11 mouse cellular contexts compared by ENCODE assay signal in the genomic region with DNA sequence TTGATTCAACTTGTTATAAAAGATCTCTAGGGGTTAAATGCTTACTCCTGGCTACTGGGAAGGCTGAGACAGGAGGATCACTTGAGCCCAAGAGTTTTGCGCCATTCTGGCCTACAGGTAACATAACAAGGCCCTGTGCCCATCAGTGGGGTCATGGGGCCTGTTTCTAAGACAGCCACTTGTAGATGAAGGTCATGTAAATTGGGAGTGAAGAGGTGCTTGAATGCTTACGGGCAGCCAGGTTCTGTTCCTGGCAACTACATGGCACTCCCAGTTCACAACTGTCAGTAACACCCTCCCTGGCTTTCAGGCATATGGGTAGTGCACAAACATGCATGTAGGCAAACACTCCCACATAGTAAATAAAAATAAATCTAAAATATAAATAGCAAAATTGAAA. TPM values are rescaled to one million over a fixed set of nuclear protein-coding genes. Genes with fewer than 3 reads are reported as not detected.
DNase-seq lines count a peak whose midpoint lies in the region; ATAC-seq and TF ChIP-seq lines count a peak whose summit lies in the region.
"Had no signal": no experiment of that assay in that cellular context is flagged by ENCODE, and none has a peak within 500 bp of the region (broad histone marks: within the 10 kb centered on the region; RNA-seq: fewer than 3 reads in every experiment).

No protein-coding gene starts in this region.

- H3K4me2 ChIP-seq in forebrain, postnatal 0 days (ENCODE audit: low read depth): no peak overlapping the region
- H3K4me2 ChIP-seq in forebrain, embryonic 13.5 days: no peak overlapping the region
- H3K4me2 ChIP-seq in kidney, embryonic 16.5 days (replicated peaks; ENCODE audit: low read depth, low read length): peak overlapping the region; percentile 92; the same call in 1 of the 2 replicates
- H3K4me2 ChIP-seq in kidney, embryonic 14.5 days (replicated peaks; ENCODE audit: low read depth, low read length): no peak overlapping the region
- H3K4me2 ChIP-seq in CH12.LX (ENCODE audit: insufficient read depth, low read depth, poor library complexity, severe bottlenecking): peak overlapping the region; percentile 22; the same call in 1 of the 2 replicates
- peak overlapping the region; percentile 94 for H3K4me2 ChIP-seq in intestine, embryonic 16.5 days (ENCODE audit: low read depth, low read length)

- H3K4me3 ChIP-seq in forebrain, postnatal 0 days (ENCODE audit: low read depth, low read length): peak overlapping the region; percentile 46; the same call in 1 of the 2 replicates
- no peak overlapping the region for H3K4me3 ChIP-seq in forebrain, embryonic 13.5 days
- no peak overlapping the region for H3K4me3 ChIP-seq in kidney, embryonic 16.5 days (ENCODE audit: low read length)
- no peak overlapping the region for H3K4me3 ChIP-seq in kidney, embryonic 14.5 days (ENCODE audit: low read length)
- peak overlapping the region in 2 of 3 experiments; percentile 71 to 75 for H3K4me3 ChIP-seq in CH12.LX (replicated peaks in 1 of 3; ENCODE audit: low read depth in 2 of 3, low read length in 2 of 3, poor library complexity in 1 of 3)
- H3K4me3 ChIP-seq in intestine, embryonic 16.5 days (ENCODE audit: low read length): peak overlapping the region; percentile 63

- TF ChIP-seq POLR2A in CH12.LX (IDR thresholded peaks at IDR 0.05; ENCODE audit: low read depth, low read length): no peak

- dilution Hi-C loops in CH12.LX (cut with MboI; ENCODE audit: extremely low pct_ligation_motif_present, extremely low pct_unique_long_range_greater_than_20kb, low sequenced_read_pairs): no loop called here

- no peak for DNase-seq in forebrain, postnatal 0 days
- no peak for DNase-seq in CH12.LX (ENCODE audit: extremely low read depth)
- no peak for DNase-seq in B cell, adult 2 months
- DNase-seq in right cerebral cortex, postnatal 36 days (ENCODE audit: low spot score in 2 of 2): no peak
- DNase-seq: kidney, adult 8-10 months had no signal

- H3K27me3 ChIP-seq in forebrain, postnatal 0 days (ENCODE audit: insufficient read depth, low read length): no peaks in the 10 kb centered on the region
- no peaks in the 10 kb centered on the region; the same call in none of the 2 replicates for H3K27me3 ChIP-seq in forebrain, embryonic 13.5 days
- no peaks in the 10 kb centered on the region for H3K27me3 ChIP-seq in kidney, embryonic 16.5 days (ENCODE audit: insufficient read depth, low read length)
- H3K27me3 ChIP-seq in kidney, embryonic 14.5 days (ENCODE audit: control insufficient read depth, insufficient read depth, low read length): no peaks in the 10 kb centered on the region
- peaks cover 10% of the 10 kb centered on the region for H3K27me3 ChIP-seq in CH12.LX (replicated peaks)
- H3K27me3 ChIP-seq in intestine, embryonic 16.5 days (replicated peaks; ENCODE audit: control insufficient read depth, insufficient read depth, low read length): no peaks in the 10 kb centered on the region
- H3K27me3 ChIP-seq: neural tube, embryonic 13.5 days had no signal

- H3K27ac ChIP-seq in forebrain, postnatal 0 days (ENCODE audit: low read depth, low read length): no peak overlapping the region
- no peak overlapping the region for H3K27ac ChIP-seq in forebrain, embryonic 13.5 days
- no peak overlapping the region for H3K27ac ChIP-seq in kidney, embryonic 16.5 days (ENCODE audit: low read length)
- no peak overlapping the region for H3K27ac ChIP-seq in kidney, embryonic 14.5 days (ENCODE audit: low read depth, low read length)
- no peak overlapping the region for H3K27ac ChIP-seq in CH12.LX (ENCODE audit: insufficient read depth, low read depth)
- no peak overlapping the region for H3K27ac ChIP-seq in intestine, embryonic 16.5 days (ENCODE audit: low read length)

- ATAC-seq in forebrain, postnatal 0 days: no peak
- no peak for ATAC-seq in forebrain, embryonic 13.5 days
- no peak for ATAC-seq in kidney, embryonic 16.5 days (ENCODE audit: low FRiP score, low TSS enrichment)
- no peak for ATAC-seq in kidney, embryonic 14.5 days (ENCODE audit: low FRiP score, low TSS enrichment)
- ATAC-seq in intestine, embryonic 16.5 days: no peak

- H3K9ac ChIP-seq in forebrain, postnatal 0 days: no peak overlapping the region
- H3K9ac ChIP-seq in forebrain, embryonic 13.5 days: no peak overlapping the region
- H3K9ac ChIP-seq in kidney, embryonic 16.5 days (replicated peaks; ENCODE audit: low read length): no peak overlapping the region
- no peak overlapping the region for H3K9ac ChIP-seq in kidney, embryonic 14.5 days (ENCODE audit: low read depth, low read length)
- H3K9ac ChIP-seq in CH12.LX (ENCODE audit: insufficient read depth, low read depth): no peak overlapping the region; the same call in 1 of the 2 replicates
- no peak overlapping the region for H3K9ac ChIP-seq in intestine, embryonic 16.5 days (ENCODE audit: low read depth, low read length)

- H3K4me1 ChIP-seq in forebrain, postnatal 0 days (ENCODE audit: insufficient read depth): peaks cover 13% of the 10 kb centered on the region; the same call in 1 of the 2 replicates
- peaks cover 18% of the 10 kb centered on the region for H3K4me1 ChIP-seq in forebrain, embryonic 13.5 days
- H3K4me1 ChIP-seq in kidney, embryonic 16.5 days (ENCODE audit: insufficient read depth, low read length): peaks cover 21% of the 10 kb centered on the region
- peaks cover 8% of the 10 kb centered on the region for H3K4me1 ChIP-seq in kidney, embryonic 14.5 days (ENCODE audit: control insufficient read depth, insufficient read depth, low read length)
- H3K4me1 ChIP-seq in CH12.LX (ENCODE audit: control insufficient read depth in 1 of 2, insufficient read depth in 2 of 2): peaks cover 2 to 24% of the 10 kb centered on the region in 2 experiments; a peak in 3 of 4 replicates
- peaks cover 10% of the 10 kb centered on the region for H3K4me1 ChIP-seq in intestine, embryonic 16.5 days (ENCODE audit: control insufficient read depth, insufficient read depth, low read length)

- TF ChIP-seq RAD21 in CH12.LX (IDR thresholded peaks at IDR 0.05; ENCODE audit: low read depth, low read length): no peak

- no peak for TF ChIP-seq CTCF in forebrain, postnatal 0 days (IDR thresholded peaks at IDR 0.05; ENCODE audit: low read depth)
- TF ChIP-seq CTCF in CH12.LX (conservative IDR thresholded peaks at IDR 0.05 in 1 of 2, IDR thresholded peaks at IDR 0.05 in 1 of 2; ENCODE audit: low read depth in 2 of 2, low read length in 2 of 2): no peak

- no peak for TF ChIP-seq EP300 in CH12.LX (IDR thresholded peaks at IDR 0.05; ENCODE audit: low read length)

- no peaks in the 10 kb centered on the region for H3K9me3 ChIP-seq in forebrain, postnatal 0 days (ENCODE audit: low read length)
- H3K9me3 ChIP-seq in forebrain, embryonic 13.5 days (replicated peaks): no peaks in the 10 kb centered on the region
- no peaks in the 10 kb centered on the region for H3K9me3 ChIP-seq in kidney, embryonic 16.5 days (ENCODE audit: low read length)
- no peaks in the 10 kb centered on the region for H3K9me3 ChIP-seq in kidney, embryonic 14.5 days (ENCODE audit: control insufficient read depth, low read length)
- H3K9me3 ChIP-seq in CH12.LX (replicated peaks; ENCODE audit: low read length): no peaks in the 10 kb centered on the region
- no peaks in the 10 kb centered on the region for H3K9me3 ChIP-seq in intestine, embryonic 16.5 days (ENCODE audit: control insufficient read depth, low read length)
- H3K9me3 ChIP-seq: neural tube, embryonic 13.5 days had no signal

- in situ Hi-C loops in CH12.LX (cut with MboI; ENCODE audit: low pct_ligation_motif_present, low pct_unique_long_range_greater_than_20kb, low sequenced_read_pairs): no loop called here

- 86% methylated on average over 2 of the region's 2 CpGs for WGBS in forebrain, postnatal 0 days
- 81% methylated on average over 2 of the region's 2 CpGs for WGBS in forebrain, embryonic 13.5 days
- WGBS in kidney, embryonic 16.5 days: 92% methylated on average over 2 of the region's 2 CpGs
- 89% methylated on average over 2 of the region's 2 CpGs for WGBS in kidney, embryonic 14.5 days
- 84% methylated on average over 2 of the region's 2 CpGs for WGBS in intestine, embryonic 16.5 days

- no peaks in the 10 kb centered on the region for H3K79me2 ChIP-seq in CH12.LX (replicated peaks; ENCODE audit: control insufficient read depth, extremely low read depth, insufficient read depth, poor library complexity, severe bottlenecking)

- peaks cover 42% of the 10 kb centered on the region for H3K36me3 ChIP-seq in forebrain, postnatal 0 days (ENCODE audit: insufficient read depth)
- H3K36me3 ChIP-seq in forebrain, embryonic 13.5 days (ENCODE audit: poor library complexity, severe bottlenecking): peaks cover 46% of the 10 kb centered on the region
- H3K36me3 ChIP-seq in kidney, embryonic 16.5 days (ENCODE audit: insufficient read depth, low read length): peaks cover 41% of the 10 kb centered on the region
- peaks cover 40% of the 10 kb centered on the region for H3K36me3 ChIP-seq in kidney, embryonic 14.5 days (ENCODE audit: control insufficient read depth, insufficient read depth, low read length)
- H3K36me3 ChIP-seq in CH12.LX (replicated peaks in 1 of 2; ENCODE audit: control insufficient read depth in 1 of 2, insufficient read depth in 1 of 2, low read length in 1 of 2): peaks cover 35 to 44% of the 10 kb centered on the region in 2 experiments
- peaks cover 27% of the 10 kb centered on the region for H3K36me3 ChIP-seq in intestine, embryonic 16.5 days (ENCODE audit: control insufficient read depth, insufficient read depth, low read length)

RNA-seq across cellular contexts. Expression of a gene that starts 5.5 kb away (rescaled TPM):
- total RNA-seq in forebrain, postnatal 0 days (2014; rRNA removed): 67.3 and 82.1 TPM in 2 replicates
- 61.0 and 63.5 TPM in 2 replicates for polyA plus RNA-seq in forebrain, postnatal 0 days (2015; fragmentation: Nextera tagmentation; extraction: Ambion mirVana)
- 9.2 and 10.1 TPM in 2 replicates for polyA plus RNA-seq in forebrain, embryonic 13.5 days (2015; fragmentation: Nextera tagmentation; extraction: Ambion mirVana)
- 17.9 and 20.3 TPM in 2 replicates for polyA plus RNA-seq in kidney, embryonic 16.5 days (2015; fragmentation: Nextera tagmentation; extraction: Ambion mirVana)
- 7.5 and 10.4 TPM in 2 replicates for polyA plus RNA-seq in kidney, embryonic 14.5 days (2014; fragmentation: Nextera tagmentation; extraction: Ambion mirVana)
- total RNA-seq in CH12.LX (2012; rRNA removed) (not detected in 2 replicates), CH12.LX (2014; rRNA removed) (not detected in 2 replicates)
- polyA plus RNA-seq in CH12.LX (2012; ENCODE audit: insufficient read length, low read depth): not detected in 2 replicates
- 67.0 and 88.7 TPM in 2 replicates for polyA plus RNA-seq in intestine, embryonic 16.5 days (2015; fragmentation: Nextera tagmentation; extraction: Ambion mirVana)

RNA-seq across cellular contexts. Expression of a gene that starts 9.2 kb away (rescaled TPM):
- total RNA-seq in forebrain, postnatal 0 days (2014; rRNA removed): 23.7 and 42.7 TPM in 2 replicates
- 65.1 and 77.0 TPM in 2 replicates for polyA plus RNA-seq in forebrain, postnatal 0 days (2015; fragmentation: Nextera tagmentation; extraction: Ambion mirVana)
- 126 and 132 TPM in 2 replicates for polyA plus RNA-seq in forebrain, embryonic 13.5 days (2015; fragmentation: Nextera tagmentation; extraction: Ambion mirVana)
- polyA plus RNA-seq in kidney, embryonic 16.5 days (2015; fragmentation: Nextera tagmentation; extraction: Ambion mirVana): 172 TPM in 2 replicates
- polyA plus RNA-seq in kidney, embryonic 14.5 days (2014; fragmentation: Nextera tagmentation; extraction: Ambion mirVana): 97.6 and 99.5 TPM in 2 replicates
- total RNA-seq in CH12.LX (2012; rRNA removed) (96.5 and 99.8 TPM in 2 replicates), CH12.LX (2014; rRNA removed) (70.9 and 87.3 TPM in 2 replicates)
- 143 and 145 TPM in 2 replicates for polyA plus RNA-seq in CH12.LX (2012; ENCODE audit: insufficient read length, low read depth)
- 222 and 227 TPM in 2 replicates for polyA plus RNA-seq in intestine, embryonic 16.5 days (2015; fragmentation: Nextera tagmentation; extraction: Ambion mirVana)

RNA-seq across cellular contexts. Expression of a gene that starts 17.5 kb away (rescaled TPM):
- not detected in 2 replicates for total RNA-seq in forebrain, postnatal 0 days (2014; rRNA removed)
- polyA plus RNA-seq in forebrain, postnatal 0 days (2015; fragmentation: Nextera tagmentation; extraction: Ambion mirVana): not detected in 2 replicates
- not detected in 2 replicates for polyA plus RNA-seq in forebrain, embryonic 13.5 days (2015; fragmentation: Nextera tagmentation; extraction: Ambion mirVana)
- polyA plus RNA-seq in kidney, embryonic 16.5 days (2015; fragmentation: Nextera tagmentation; extraction: Ambion mirVana): 1.9 and 2.2 TPM in 2 replicates
- 0.51 and 0.83 TPM in 2 replicates for polyA plus RNA-seq in kidney, embryonic 14.5 days (2014; fragmentation: Nextera tagmentation; extraction: Ambion mirVana)
- total RNA-seq in CH12.LX (2012; rRNA removed) (not detected in 2 replicates), CH12.LX (2014; rRNA removed) (not detected in 2 replicates)
- polyA plus RNA-seq in CH12.LX (2012; ENCODE audit: insufficient read length, low read depth): not detected in 2 replicates
- 3.3 and 4.2 TPM in 2 replicates for polyA plus RNA-seq in intestine, embryonic 16.5 days (2015; fragmentation: Nextera tagmentation; extraction: Ambion mirVana)
- total RNA-seq: megakaryocyte progenitor cell, adult 5-6 weeks had no signal
- polyA plus RNA-seq: neural tube, embryonic 13.5 days had no signal

RNA-seq across cellular contexts. Expression of a gene that starts 29.7 kb away (rescaled TPM):
- 4.5 and 5.3 TPM in 2 replicates for total RNA-seq in forebrain, postnatal 0 days (2014; rRNA removed)
- 11.7 and 13.2 TPM in 2 replicates for polyA plus RNA-seq in forebrain, postnatal 0 days (2015; fragmentation: Nextera tagmentation; extraction: Ambion mirVana)
- 3.3 and 7.6 TPM in 2 replicates for polyA plus RNA-seq in forebrain, embryonic 13.5 days (2015; fragmentation: Nextera tagmentation; extraction: Ambion mirVana)
- 38.8 and 41.4 TPM in 2 replicates for polyA plus RNA-seq in kidney, embryonic 16.5 days (2015; fragmentation: Nextera tagmentation; extraction: Ambion mirVana)
- polyA plus RNA-seq in kidney, embryonic 14.5 days (2014; fragmentation: Nextera tagmentation; extraction: Ambion mirVana): 29.7 and 31.4 TPM in 2 replicates
- total RNA-seq in CH12.LX (2012; rRNA removed): 3.7 and 5.7 TPM in 2 replicates
- 1.9 and 2.5 TPM in 2 replicates for total RNA-seq in CH12.LX (2014; rRNA removed)
- polyA plus RNA-seq in CH12.LX (2012; ENCODE audit: insufficient read length, low read depth): 2.9 and 3.7 TPM in 2 replicates
- polyA plus RNA-seq in intestine, embryonic 16.5 days (2015; fragmentation: Nextera tagmentation; extraction: Ambion mirVana): 26.9 and 32.5 TPM in 2 replicates

RNA-seq across cellular contexts. Expression of a gene that starts 37.7 kb away (rescaled TPM):
- 10.0 and 11.3 TPM in 2 replicates for total RNA-seq in forebrain, postnatal 0 days (2014; rRNA removed)
- 9.6 and 10.0 TPM in 2 replicates for polyA plus RNA-seq in forebrain, postnatal 0 days (2015; fragmentation: Nextera tagmentation; extraction: Ambion mirVana)
- 10.3 and 15.7 TPM in 2 replicates for polyA plus RNA-seq in forebrain, embryonic 13.5 days (2015; fragmentation: Nextera tagmentation; extraction: Ambion mirVana)
- 335 and 366 TPM in 2 replicates for polyA plus RNA-seq in kidney, embryonic 16.5 days (2015; fragmentation: Nextera tagmentation; extraction: Ambion mirVana)
- polyA plus RNA-seq in kidney, embryonic 14.5 days (2014; fragmentation: Nextera tagmentation; extraction: Ambion mirVana): 170 and 191 TPM in 2 replicates
- total RNA-seq in CH12.LX (2012; rRNA removed) (0.34 TPM in 2 replicates), CH12.LX (2014; rRNA removed) (0.05 and 0.11 TPM in 2 replicates)
- polyA plus RNA-seq in CH12.LX (2012; ENCODE audit: insufficient read length, low read depth): 0.33 and 0.63 TPM in 2 replicates
- polyA plus RNA-seq in intestine, embryonic 16.5 days (2015; fragmentation: Nextera tagmentation; extraction: Ambion mirVana): 173 and 177 TPM in 2 replicates

Comparison
In these comparisons a context has a peak if more than half of its experiments do, and no peak if none do; other contexts are left out.
1. H3K4me2 ChIP-seq: peak in kidney, embryonic 16.5 days (single experiment), CH12.LX (single experiment) and intestine, embryonic 16.5 days (single experiment); none in forebrain, postnatal 0 days (single experiment), forebrain, embryonic 13.5 days (single experiment) and kidney, embryonic 14.5 days (single experiment).
2. H3K4me3 ChIP-seq: peak in forebrain, postnatal 0 days (single experiment), CH12.LX (2 of 3) and intestine, embryonic 16.5 days (single experiment); none in forebrain, embryonic 13.5 days (single experiment), kidney, embryonic 16.5 days (single experiment) and kidney, embryonic 14.5 days (single experiment).